Mouse (Mus musculus) embryonic facial prominence, embryonic 14.5 days (tissue): ENCODE results near the gene 1700020L24Rik. TPM values are rescaled to one million over a fixed set of nuclear protein-coding genes. Genes with fewer than 3 reads are reported as not detected.

Experiments
- ATAC-seq: fragments of 200-750 bp; cut with Nextera tagmentation; 2 replicates; pipeline ENCODE4 v1.8.0; 2017; ENCODE audit warnings: low read depth, moderate number of reproducible peaks, moderate TSS enrichment
- DNase-seq: peaks from one replicate; pipeline ENCODE4 v3.0.0-alpha.2; 2015; ENCODE audit warnings: low spot score
- H3K27ac ChIP-seq: fragments of 300-500 bp; sonication (generic); replicated peaks from 2 replicates; pipeline ENCODE4 v1.5.1; 2014; ENCODE audit warnings: low read depth, mild to moderate bottlenecking, low read length, moderate library complexity
- H3K27me3 ChIP-seq: fragments of 300-500 bp; sonication (generic); replicated peaks from 2 replicates; pipeline ENCODE4 v1.6.1; 2014; ENCODE audit warnings: low read length; ENCODE audit not compliant: control insufficient read depth, insufficient read depth
- H3K36me3 ChIP-seq: fragments of 300-500 bp; sonication (generic); 2 replicates; pipeline ENCODE4 v1.6.1; 2014; ENCODE audit warnings: low read length, mixed read lengths; ENCODE audit not compliant: control insufficient read depth, insufficient read depth
- H3K4me1 ChIP-seq: fragments of 300-500 bp; sonication (generic); 2 replicates; pipeline ENCODE4 v1.6.1; 2014; ENCODE audit warnings: antibody characterized with exemption, low read length; ENCODE audit not compliant: control insufficient read depth, insufficient read depth
- H3K4me2 ChIP-seq: fragments of 300-500 bp; sonication (generic); 2 replicates; pipeline ENCODE4 v1.6.1; 2014; ENCODE audit warnings: low read depth, mild to moderate bottlenecking, low read length, moderate library complexity, mixed read lengths
- H3K4me3 ChIP-seq: fragments of 300-500 bp; sonication (generic); 2 replicates; pipeline ENCODE4 v1.5.1; 2014; ENCODE audit warnings: low read depth, mild to moderate bottlenecking, low read length
- H3K9ac ChIP-seq: fragments of 300-500 bp; sonication (generic); 2 replicates; pipeline ENCODE4 v1.6.1; 2014; ENCODE audit warnings: low read depth, mild to moderate bottlenecking, low read length, moderate library complexity, mixed read lengths
- H3K9me3 ChIP-seq: fragments of 300-500 bp; sonication (generic); 2 replicates; pipeline ENCODE4 v1.6.1; 2016; ENCODE audit warnings: low read length; ENCODE audit not compliant: control insufficient read depth
- WGBS: fragments of 180-500 bp; shearing (Covaris S2); extraction: QIAGEN DNeasy Blood & Tissue Kit; methylation state at CpG from one replicate; pipeline ENCODE4 v1.1.7; 2014; 5-methylcytosine and 5-hydroxymethylcytosine counted together
- polyA plus RNA-seq: library from polyadenylated mRNA; unstranded; fragments of >200 nt; fragmentation: Nextera tagmentation; extraction: Ambion mirVana; gene quantifications from 2 replicates; pipeline ENCODE4 v1.2.1, GENCODE M21; 2014

1700020L24Rik gene
- polyA plus RNA-seq, 1 experiment from 2014 or later, result 0.77 TPM

GRCm38 (mm10) chr11:83409087-83409754 is 28.3 kb upstream of the 1700020L24Rik start, which contains the start of gene Rasl10b:
TSS of gene Rasl10b (plus strand) at chr11:83409137.
- Histone ChIP-seq H3K36me3 (peaks cover 1% of the 10 kb centered on the region; the same call in 1 of the 2 replicates), H3K4me2 (peak within 1 kb of the TSS; percentile 90), H3K9ac (peak within 1 kb of the TSS; percentile 74), H3K4me3 (peak within 1 kb of the TSS; percentile 71), H3K9me3 (no peaks in the 10 kb centered on the region), H3K4me1 (peaks cover 3% of the 10 kb centered on the region; the same call in 1 of the 2 replicates), H3K27me3 (no peaks in the 10 kb centered on the region; the same call in 1 of the 2 replicates), H3K27ac (no peak within 1 kb of the TSS)
- peak; percentile 78 for ATAC-seq
- DNase-seq, result peak; percentile 35
- 4% methylated on average over 12 of the region's 44 CpGs for WGBS

GRCm38 (mm10) chr11:83409792-83410291 is 27.6 kb upstream of the 1700020L24Rik start:
- Histone ChIP-seq H3K27me3 (no peaks in the 10 kb centered on the region; the same call in 1 of the 2 replicates), H3K4me2 (peak overlapping the region; percentile 90), H3K27ac (no peak overlapping the region), H3K4me3 (peak overlapping the region; percentile 71), H3K9ac (peak overlapping the region; percentile 74), H3K9me3 (no peaks in the 10 kb centered on the region), H3K4me1 (peaks cover 3% of the 10 kb centered on the region; the same call in 1 of the 2 replicates), H3K36me3 (no peaks in the 10 kb centered on the region)
- ATAC-seq (peak; percentile 20; the same call in 1 of the 2 replicates), DNase-seq (no peak)
- 0% methylated on average over 17 of the region's 40 CpGs for WGBS

GRCm38 (mm10) chr11:83410510-83410909 is 27.0 kb upstream of the 1700020L24Rik start:
- ATAC-seq (no peak), DNase-seq (no peak)
- Histone ChIP-seq H3K4me2 (peak overlapping the region; percentile 90; the same call in 1 of the 2 replicates), H3K9ac (peak overlapping the region; percentile 74; the same call in 1 of the 2 replicates), H3K36me3 (no peaks in the 10 kb centered on the region), H3K27me3 (no peaks in the 10 kb centered on the region; the same call in 1 of the 2 replicates), H3K4me1 (peaks cover 3% of the 10 kb centered on the region; the same call in 1 of the 2 replicates), H3K27ac (no peak overlapping the region), H3K9me3 (no peaks in the 10 kb centered on the region), H3K4me3 (peak overlapping the region; percentile 71; the same call in 1 of the 2 replicates)
- 53% methylated on average over 6 of the region's 6 CpGs for WGBS

GRCm38 (mm10) chr11:83417080-83417479 is 20.4 kb upstream of the 1700020L24Rik start:
- no peaks in the 10 kb centered on the region for H3K4me1 ChIP-seq
- H3K4me2 ChIP-seq, result no peak overlapping the region
- no peak overlapping the region for H3K9ac ChIP-seq
- ATAC-seq, result no peak
- no peak overlapping the region for H3K27ac ChIP-seq
- 7% methylated on average over 5 of the region's 5 CpGs for WGBS
- peaks cover 40% of the 10 kb centered on the region for H3K27me3 ChIP-seq
- H3K9me3 ChIP-seq, result no peaks in the 10 kb centered on the region
- no peak overlapping the region for H3K4me3 ChIP-seq
- peak; percentile 84 for DNase-seq
- H3K36me3 ChIP-seq, result no peaks in the 10 kb centered on the region

GRCm38 (mm10) chr11:83417708-83418107 is 19.8 kb upstream of the 1700020L24Rik start:
- ATAC-seq (no peak), DNase-seq (no peak)
- 76% methylated on average over 7 of the region's 7 CpGs for WGBS
- H3K4me2 ChIP-seq, result no peak overlapping the region
- H3K4me1 ChIP-seq, result no peaks in the 10 kb centered on the region
- peaks cover 40% of the 10 kb centered on the region for H3K27me3 ChIP-seq
- H3K9ac ChIP-seq, result no peak overlapping the region
- no peaks in the 10 kb centered on the region for H3K9me3 ChIP-seq
- no peaks in the 10 kb centered on the region for H3K36me3 ChIP-seq
- no peak overlapping the region for H3K4me3 ChIP-seq
- H3K27ac ChIP-seq, result no peak overlapping the region

GRCm38 (mm10) chr11:83418566-83418965 is 18.9 kb upstream of the 1700020L24Rik start:
- H3K27me3 ChIP-seq, result peaks cover 40% of the 10 kb centered on the region
- H3K4me3 ChIP-seq, result no peak overlapping the region
- no peak overlapping the region for H3K4me2 ChIP-seq
- no peak overlapping the region for H3K27ac ChIP-seq
- DNase-seq (peak; percentile 18), ATAC-seq (0 out of 2 replicates have a peak, but pooled peaks have one; percentile 28)
- H3K36me3 ChIP-seq, result no peaks in the 10 kb centered on the region
- no peak overlapping the region for H3K9ac ChIP-seq
- H3K9me3 ChIP-seq, result no peaks in the 10 kb centered on the region
- H3K4me1 ChIP-seq, result no peaks in the 10 kb centered on the region
- 7% methylated on average over 34 of the region's 38 CpGs for WGBS

GRCm38 (mm10) chr11:83420338-83420737 is 17.1 kb upstream of the 1700020L24Rik start:
- H3K27me3 ChIP-seq, result peaks cover 40% of the 10 kb centered on the region

GRCm38 (mm10) chr11:83421305-83421704 is 16.2 kb upstream of the 1700020L24Rik start:
- Histone ChIP-seq H3K36me3 (no peaks in the 10 kb centered on the region), H3K4me2 (no peak overlapping the region), H3K9ac (no peak overlapping the region), H3K27me3 (peaks cover 40% of the 10 kb centered on the region), H3K4me3 (no peak overlapping the region), H3K27ac (no peak overlapping the region), H3K4me1 (no peaks in the 10 kb centered on the region), H3K9me3 (no peaks in the 10 kb centered on the region)
- WGBS, result 0% methylated on average over 9 of the region's 9 CpGs
- peak; percentile 81 for DNase-seq
- no peak for ATAC-seq

More at GRCm38 (mm10) chr11:83420338-83420737, 17.1 kb upstream of the 1700020L24Rik start:
- Histone ChIP-seq H3K4me3 (no peak overlapping the region), H3K27ac (no peak overlapping the region), H3K9me3 (no peaks in the 10 kb centered on the region), H3K36me3 (no peaks in the 10 kb centered on the region), H3K4me1 (no peaks in the 10 kb centered on the region), H3K9ac (no peak overlapping the region), H3K4me2 (no peak overlapping the region)
- WGBS, result 32% methylated on average over 4 of the region's 4 CpGs
- DNase-seq (no peak), ATAC-seq (no peak)
